Mouse (Mus musculus) CD4-positive naive resting alpha-beta T cell, adult 76 days (primary cell): ENCODE results near the gene Tnc. TPM values are rescaled to one million over a fixed set of nuclear protein-coding genes. Genes with fewer than 3 reads are reported as not detected.

Experiments
- total RNA-seq: library from RNA; stranded (reverse); gene quantifications from one replicate; pipeline ENCODE4 v1.2.4, GENCODE M21; 2023

The Tnc gene
- total RNA-seq, result not detected

GRCm38 (mm10) chr4:64046831-64047493, at the start of gene Tnc:
Tnc (minus strand) TSS chr4:64047015.

Other genes starting within 250 kb of the Tnc start
- gene Tnfsf8, start 185.7 kb downstream of the Tnc start, total RNA-seq, result 9.8 TPM